Mouse (Mus musculus) testis, adult 2 months (tissue): ENCODE results near the gene Gm13178. TPM values are rescaled to one million over a fixed set of nuclear protein-coding genes. Genes with fewer than 3 reads are reported as not detected.

ENCODE experiments used
- H3K27ac ChIP-seq: fragments of 200-500 bp; 2 replicates; pipeline ENCODE4 v1.5.1; 2012; ENCODE audit warnings: low read depth, low read length; ENCODE audit not compliant: control insufficient read depth, insufficient read depth
- H3K27me3 ChIP-seq: fragments of 200-500 bp; 2 replicates; pipeline ENCODE4 v1.6.1; 2012; ENCODE audit warnings: mild to moderate bottlenecking, low read length, moderate library complexity; ENCODE audit not compliant: control insufficient read depth, insufficient read depth
- H3K36me3 ChIP-seq: fragments of 200-500 bp; 2 replicates; pipeline ENCODE4 v1.6.1; 2012; ENCODE audit warnings: mild to moderate bottlenecking, low read length; ENCODE audit not compliant: control insufficient read depth, insufficient read depth
- H3K4me1 ChIP-seq: fragments of 200-500 bp; 2 replicates; pipeline ENCODE4 v1.6.1; 2012; ENCODE audit warnings: low read length; ENCODE audit not compliant: control insufficient read depth, insufficient read depth
- H3K4me3 ChIP-seq: fragments of 200-500 bp; 2 replicates; pipeline ENCODE4 v1.5.1; 2012; ENCODE audit warnings: low read depth, mild to moderate bottlenecking, low read length, moderate library complexity, mixed read lengths; ENCODE audit not compliant: control insufficient read depth
- CTCF ChIP-seq: fragments of 200-500 bp; IDR thresholded peaks from 2 replicates; pipeline ENCODE4 v1.5.1; 2012; ENCODE audit warnings: low read depth, mild to moderate bottlenecking, inconsistent platforms, low read length, moderate library complexity; ENCODE audit not compliant: control insufficient read depth, insufficient read depth, insufficient replicate concordance
- POLR2A ChIP-seq: fragments of 200-500 bp; IDR thresholded peaks from 2 replicates; pipeline ENCODE4 v1.6.1; 2012; ENCODE audit warnings: low read depth, mild to moderate bottlenecking, inconsistent platforms, low read length, moderate library complexity; ENCODE audit not compliant: control insufficient read depth
- polyA plus RNA-seq: library from polyadenylated mRNA; depleted of rRNA; stranded (reverse); fragments of >200 nt; gene quantifications from 2 replicates; pipeline ENCODE4 v1.2.3, GENCODE M21; 2012; rRNA removed

Gm13178 gene
- 0.19 TPM in 1 of 2 replicates, not detected in the other for polyA plus RNA-seq

DNA sequence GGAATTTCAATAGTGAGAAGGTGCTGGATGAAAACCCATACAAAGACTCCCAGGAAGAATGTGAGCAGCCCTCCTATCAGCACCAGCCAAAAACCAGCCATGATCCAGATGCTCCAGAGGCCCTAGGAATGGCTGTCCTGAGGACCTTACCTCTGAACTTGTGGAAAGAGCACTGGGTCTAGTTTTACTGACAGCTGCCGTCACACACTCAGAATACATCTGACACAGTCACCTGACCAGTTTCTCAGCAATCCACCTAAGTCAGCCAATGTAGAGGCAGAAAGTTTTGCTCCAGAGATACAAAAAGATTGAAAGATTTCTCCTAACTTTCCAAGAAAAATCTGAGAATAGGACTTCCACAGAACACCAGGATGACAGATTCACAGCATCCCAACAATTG, at the start of gene Gm13178:
Gene Gm13178, minus strand, starts transcription at position 101 of the 400 bp plus-strand sequence.
- TF ChIP-seq POLR2A (no peak), CTCF (no peak)
- Histone ChIP-seq H3K4me1 (no peaks in the 10 kb centered on the region), H3K27me3 (no peaks in the 10 kb centered on the region), H3K4me3 (no peak within 1 kb of the TSS), H3K36me3 (no peaks in the 10 kb centered on the region), H3K27ac (no peak within 1 kb of the TSS)

DNA sequence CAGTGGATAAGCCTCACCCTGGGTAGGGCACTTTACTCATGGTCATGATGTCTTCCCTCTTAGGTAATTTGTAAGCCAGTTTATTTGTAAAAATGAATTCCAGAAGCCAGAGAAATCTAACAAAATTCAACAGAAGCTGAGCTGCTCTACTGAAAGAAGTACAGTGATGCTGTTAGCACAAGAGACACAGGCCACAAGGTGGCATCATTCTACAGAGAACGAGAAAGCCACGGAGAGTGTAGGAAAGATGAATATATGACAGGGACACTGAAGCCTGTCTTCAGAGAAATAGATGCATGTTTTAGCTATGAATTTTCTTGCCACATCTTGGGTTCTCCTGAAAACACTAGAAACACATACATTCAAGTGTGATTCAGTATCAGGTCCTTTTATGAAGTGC, 44.5 kb upstream of the Gm13178 start:
- TF ChIP-seq POLR2A (no peak), CTCF (no peak)
- H3K27me3 ChIP-seq: no peaks in the 10 kb centered on the region

DNA sequence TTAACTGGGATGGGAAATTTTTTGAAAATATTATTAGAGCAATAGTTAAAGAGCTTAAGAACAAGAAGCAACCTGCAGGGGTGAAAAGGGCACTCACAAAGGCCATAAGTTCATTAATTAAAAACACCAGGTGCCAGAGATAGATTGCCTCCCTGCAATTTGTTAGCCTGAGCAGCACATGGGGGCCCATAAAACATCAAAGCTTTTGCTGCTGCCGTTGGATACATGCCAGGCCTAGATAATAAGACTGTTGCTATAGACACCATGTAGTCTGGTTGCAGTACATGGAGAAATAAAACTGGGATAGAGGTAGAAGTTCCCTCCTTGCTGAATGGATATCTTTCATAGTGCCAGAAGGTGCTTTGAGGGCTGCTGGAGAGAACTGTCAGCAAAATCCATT, 27.9 kb upstream of the Gm13178 start:
- Histone ChIP-seq H3K36me3 (no peaks in the 10 kb centered on the region), H3K4me1 (no peaks in the 10 kb centered on the region), H3K27me3 (no peaks in the 10 kb centered on the region), H3K27ac (no peak overlapping the region), H3K4me3 (no peak overlapping the region)
- TF ChIP-seq CTCF (no peak), POLR2A (no peak)

More for the DNA sequence above, 44.5 kb upstream of the Gm13178 start:
- no peak overlapping the region for H3K27ac ChIP-seq
- no peak overlapping the region for H3K4me3 ChIP-seq
- H3K36me3 ChIP-seq: no peaks in the 10 kb centered on the region
- H3K4me1 ChIP-seq: no peaks in the 10 kb centered on the region

DNA sequence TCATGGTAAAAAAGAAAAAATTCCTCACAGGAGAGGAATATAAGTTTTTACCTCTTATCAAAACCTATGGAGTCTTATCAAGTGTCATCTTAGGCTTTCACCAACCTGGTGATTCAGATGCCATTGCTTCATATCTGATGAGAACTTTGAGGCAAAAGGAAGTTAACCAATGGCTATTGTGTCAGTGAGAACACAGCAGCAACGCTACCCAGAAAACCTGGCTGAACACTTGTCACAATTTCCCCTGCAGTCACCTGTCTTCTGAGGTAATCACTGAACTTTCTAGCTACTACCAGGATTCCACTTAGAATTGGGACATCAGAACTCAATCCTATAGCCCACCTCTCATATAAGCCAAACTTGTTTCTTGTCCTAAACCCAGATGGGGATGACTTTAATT, 1.5 kb downstream of the Gm13178 start:
- Histone ChIP-seq H3K4me1 (no peaks in the 10 kb centered on the region), H3K36me3 (no peaks in the 10 kb centered on the region), H3K27ac (no peak overlapping the region), H3K4me3 (no peak overlapping the region), H3K27me3 (no peaks in the 10 kb centered on the region)
- no peak for TF ChIP-seq CTCF
- no peak for TF ChIP-seq POLR2A

DNA sequence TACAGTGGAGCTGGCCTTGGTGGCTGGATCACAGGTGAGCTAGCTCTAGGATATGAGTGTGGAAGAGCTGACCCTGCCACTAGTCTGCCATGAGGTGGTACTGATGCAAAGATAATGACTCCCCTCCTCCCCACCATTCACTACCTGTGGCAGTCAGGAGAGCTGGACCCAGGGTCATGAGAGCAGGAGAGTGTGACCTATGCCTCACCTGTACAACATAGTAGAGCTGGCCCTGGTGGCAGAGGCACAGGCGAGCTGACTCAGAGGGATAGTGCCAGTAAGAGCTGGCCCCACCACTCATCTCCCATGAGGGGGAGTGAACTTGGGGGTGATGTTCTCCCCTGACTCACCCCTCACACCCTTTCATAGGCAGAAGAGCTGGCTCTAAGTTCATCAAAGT, 2.9 kb downstream of the Gm13178 start:
- H3K4me1 ChIP-seq: no peaks in the 10 kb centered on the region
- H3K27ac ChIP-seq: no peak overlapping the region
- no peak overlapping the region for H3K4me3 ChIP-seq
- no peaks in the 10 kb centered on the region for H3K36me3 ChIP-seq
- H3K27me3 ChIP-seq: no peaks in the 10 kb centered on the region
- no peak for TF ChIP-seq POLR2A

DNA sequence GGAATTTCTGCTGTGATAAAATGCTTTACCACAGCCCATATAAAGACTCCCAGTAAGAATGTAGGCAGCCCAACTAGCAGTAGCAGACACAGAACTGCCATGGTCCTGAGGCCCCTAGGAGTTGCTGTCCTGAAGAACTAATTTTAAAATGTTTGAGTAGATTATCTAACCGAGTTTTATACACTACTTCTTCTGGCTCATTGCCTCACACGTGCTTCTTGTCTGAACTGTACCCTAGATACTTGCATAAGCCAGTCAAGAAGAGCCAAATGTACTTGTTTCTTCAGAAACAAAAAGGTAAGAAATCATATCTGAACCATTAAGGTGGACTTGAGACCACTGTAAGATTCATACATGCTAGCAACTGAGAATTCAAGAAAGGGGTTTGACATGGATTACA, 34.9 kb downstream of the Gm13178 start, which contains the start of gene Gm436:
Gene Gm436, minus strand, starts transcription at position 101 of the 400 bp plus-strand sequence.
- H3K36me3 ChIP-seq: no peaks in the 10 kb centered on the region
- no peak within 1 kb of the TSS for H3K4me3 ChIP-seq
- H3K27ac ChIP-seq: no peak within 1 kb of the TSS
- TF ChIP-seq CTCF: no peak
- no peak for TF ChIP-seq POLR2A
- H3K4me1 ChIP-seq: no peaks in the 10 kb centered on the region
- H3K27me3 ChIP-seq: no peaks in the 10 kb centered on the region

Other genes starting within 250 kb of the Gm13178 start
- gene 9430007A20Rik, start 201.6 kb downstream of the Gm13178 start, polyA plus RNA-seq: not detected in 2 replicates
- 0.14 TPM in 1 of 2 replicates, not detected in the other for gene Gm13124, start 156.3 kb downstream of the Gm13178 start, polyA plus RNA-seq
- not detected in 2 replicates for gene Aadacl4, start 107.7 kb downstream of the Gm13178 start, polyA plus RNA-seq
- gene Gm436, start 35.0 kb downstream of the Gm13178 start, polyA plus RNA-seq: not detected in 2 replicates
- not detected in 2 replicates for gene Gm438, start 65.2 kb upstream of the Gm13178 start, polyA plus RNA-seq
- 8.9 and 10.4 TPM in 2 replicates for gene Dhrs3, start 171.4 kb upstream of the Gm13178 start, polyA plus RNA-seq